Mouse (Mus musculus): Measurements from ENCODE around the gene Asic4. TPM values are rescaled to one million over a fixed set of nuclear protein-coding genes. Genes with fewer than 3 reads are reported as not detected.
A peak's percentile ranks its signal among the peaks of the same experiment; 100 is the strongest.

The Asic4 gene
- polyA plus RNA-seq, 1 experiment: 0.05 TPM

GRCm38 (mm10) chr1:75492579-75493170 is 42.4 kb downstream of the Asic4 start:
- Histone ChIP-seq H3ac (ENCODE audit: control insufficient read depth, insufficient read length, low read depth) (no peak overlapping the region), H3K4me3 (ENCODE audit: insufficient read depth, poor library complexity, severe bottlenecking) (no peak overlapping the region), H3K79me2 (ENCODE audit: control insufficient read depth, insufficient read depth) (no peaks in the 10 kb centered on the region), H3K36me3 (ENCODE audit: control insufficient read depth, insufficient read depth) (no peaks in the 10 kb centered on the region), H3K27me3 (ENCODE audit: control insufficient read depth, insufficient read depth, insufficient read length) (no peaks in the 10 kb centered on the region), H3K79me3 (ENCODE audit: low read depth) (no peaks in the 10 kb centered on the region)
- TF ChIP-seq CTCF (IDR thresholded peaks at IDR 0.05; ENCODE audit: control insufficient read depth, insufficient read depth, insufficient read length) (no peak), FOSL1 (IDR thresholded peaks at IDR 0.05; ENCODE audit: insufficient read depth, low read length, poor library complexity, severe bottlenecking) (no peak), CEBPB (IDR thresholded peaks at IDR 0.05; ENCODE audit: low read depth) (no peak), USF1 (IDR thresholded peaks at IDR 0.05; ENCODE audit: low read depth) (no peak), MAX (IDR thresholded peaks at IDR 0.05) (no peak), MYOG (IDR thresholded peaks at IDR 0.05; ENCODE audit: control insufficient read depth, extremely low read depth, insufficient read length) (no peak), MYOD1 (IDR thresholded peaks at IDR 0.05; ENCODE audit: control insufficient read depth, insufficient read length, low read depth) (no peak)

- Histone ChIP-seq H3K27me3 (ENCODE audit: control insufficient read depth, insufficient read depth, insufficient read length) (no peaks in the 10 kb centered on the region), H3K79me3 (ENCODE audit: low read depth) (no peaks in the 10 kb centered on the region), H3K79me2 (ENCODE audit: control insufficient read depth, insufficient read depth) (no peaks in the 10 kb centered on the region), H3K36me3 (ENCODE audit: control insufficient read depth, insufficient read depth) (no peaks in the 10 kb centered on the region), H3ac (ENCODE audit: control insufficient read depth, insufficient read length, low read depth) (no peak overlapping the region), H3K4me3 (ENCODE audit: insufficient read depth, poor library complexity, severe bottlenecking) (no peak overlapping the region)
- TF ChIP-seq FOSL1 (IDR thresholded peaks at IDR 0.05; ENCODE audit: insufficient read depth, low read length, poor library complexity, severe bottlenecking) (no peak), CTCF (IDR thresholded peaks at IDR 0.05; ENCODE audit: control insufficient read depth, insufficient read depth, insufficient read length) (peak; percentile 7)
Measured at GRCm38 (mm10) chr1:75494878-75495548, 44.8 kb downstream of the Asic4 start.

GRCm38 (mm10) chr1:75498897-75499296 is 48.7 kb downstream of the Asic4 start:
- Histone ChIP-seq H3K79me3 (ENCODE audit: low read depth) (no peaks in the 10 kb centered on the region), H3K27me3 (ENCODE audit: control insufficient read depth, insufficient read depth, insufficient read length) (no peaks in the 10 kb centered on the region), H3ac (ENCODE audit: control insufficient read depth, insufficient read length, low read depth) (no peak overlapping the region), H3K36me3 (ENCODE audit: control insufficient read depth, insufficient read depth) (no peaks in the 10 kb centered on the region), H3K4me3 (ENCODE audit: insufficient read depth, poor library complexity, severe bottlenecking) (no peak overlapping the region), H3K79me2 (ENCODE audit: control insufficient read depth, insufficient read depth) (no peaks in the 10 kb centered on the region)
- no peak for TF ChIP-seq USF1 (IDR thresholded peaks at IDR 0.05; ENCODE audit: low read depth)

GRCm38 (mm10) chr1:75499441-75499840 is 49.2 kb downstream of the Asic4 start:
- H3K4me3 ChIP-seq (ENCODE audit: insufficient read depth, poor library complexity, severe bottlenecking): no peak overlapping the region

GRCm38 (mm10) chr1:75501905-75502304 is 51.7 kb downstream of the Asic4 start:
- TF ChIP-seq MYOG (IDR thresholded peaks at IDR 0.05; ENCODE audit: control insufficient read depth, extremely low read depth, insufficient read length) (no peak), FOSL1 (IDR thresholded peaks at IDR 0.05; ENCODE audit: insufficient read depth, low read length, poor library complexity, severe bottlenecking) (no peak), MYOD1 (IDR thresholded peaks at IDR 0.05; ENCODE audit: control insufficient read depth, insufficient read length, low read depth) (no peak), MAX (IDR thresholded peaks at IDR 0.05) (no peak), CTCF (IDR thresholded peaks at IDR 0.05; ENCODE audit: control insufficient read depth, insufficient read depth, insufficient read length) (no peak), USF1 (IDR thresholded peaks at IDR 0.05; ENCODE audit: low read depth) (no peak), CEBPB (IDR thresholded peaks at IDR 0.05; ENCODE audit: low read depth) (no peak)
- Histone ChIP-seq H3K79me3 (ENCODE audit: low read depth) (no peaks in the 10 kb centered on the region), H3K27me3 (ENCODE audit: control insufficient read depth, insufficient read depth, insufficient read length) (peaks cover 1% of the 10 kb centered on the region), H3K4me3 (ENCODE audit: insufficient read depth, poor library complexity, severe bottlenecking) (no peak overlapping the region), H3K36me3 (ENCODE audit: control insufficient read depth, insufficient read depth) (no peaks in the 10 kb centered on the region), H3K79me2 (ENCODE audit: control insufficient read depth, insufficient read depth) (no peaks in the 10 kb centered on the region), H3ac (ENCODE audit: control insufficient read depth, insufficient read length, low read depth) (no peak overlapping the region)

More at GRCm38 (mm10) chr1:75499441-75499840, 49.2 kb downstream of the Asic4 start:
- Histone ChIP-seq H3K79me2 (ENCODE audit: control insufficient read depth, insufficient read depth) (no peaks in the 10 kb centered on the region), H3K36me3 (ENCODE audit: control insufficient read depth, insufficient read depth) (no peaks in the 10 kb centered on the region), H3ac (ENCODE audit: control insufficient read depth, insufficient read length, low read depth) (no peak overlapping the region), H3K79me3 (ENCODE audit: low read depth) (no peaks in the 10 kb centered on the region), H3K27me3 (ENCODE audit: control insufficient read depth, insufficient read depth, insufficient read length) (no peaks in the 10 kb centered on the region)
- TF ChIP-seq CTCF (IDR thresholded peaks at IDR 0.05; ENCODE audit: control insufficient read depth, insufficient read depth, insufficient read length) (peak; percentile 10), FOSL1 (IDR thresholded peaks at IDR 0.05; ENCODE audit: insufficient read depth, low read length, poor library complexity, severe bottlenecking) (no peak), MYOG (IDR thresholded peaks at IDR 0.05; ENCODE audit: control insufficient read depth, extremely low read depth, insufficient read length) (no peak)

- peaks cover 4% of the 10 kb centered on the region for H3K27me3 ChIP-seq (ENCODE audit: control insufficient read depth, insufficient read depth, insufficient read length)
- H3K79me2 ChIP-seq (ENCODE audit: control insufficient read depth, insufficient read depth): no peaks in the 10 kb centered on the region
- no peak overlapping the region for H3ac ChIP-seq (ENCODE audit: control insufficient read depth, insufficient read length, low read depth)
- H3K36me3 ChIP-seq (ENCODE audit: control insufficient read depth, insufficient read depth): no peaks in the 10 kb centered on the region
- no peak for TF ChIP-seq FOSL1 (IDR thresholded peaks at IDR 0.05; ENCODE audit: insufficient read depth, low read length, poor library complexity, severe bottlenecking)
- no peak for TF ChIP-seq MYOG (IDR thresholded peaks at IDR 0.05; ENCODE audit: control insufficient read depth, extremely low read depth, insufficient read length)
- TF ChIP-seq MYOD1 (IDR thresholded peaks at IDR 0.05; ENCODE audit: control insufficient read depth, insufficient read length, low read depth): no peak
- no peak for TF ChIP-seq USF1 (IDR thresholded peaks at IDR 0.05; ENCODE audit: low read depth)
- no peak for TF ChIP-seq MAX (IDR thresholded peaks at IDR 0.05)
- no peak for TF ChIP-seq CEBPB (IDR thresholded peaks at IDR 0.05; ENCODE audit: low read depth)
- TF ChIP-seq CTCF (IDR thresholded peaks at IDR 0.05; ENCODE audit: control insufficient read depth, insufficient read depth, insufficient read length): no peak
- H3K79me3 ChIP-seq (ENCODE audit: low read depth): no peaks in the 10 kb centered on the region
- no peak overlapping the region for H3K4me3 ChIP-seq (ENCODE audit: insufficient read depth, poor library complexity, severe bottlenecking)
Measured at GRCm38 (mm10) chr1:75502945-75503650, 52.9 kb downstream of the Asic4 start.

Data from C2C12 (cell line).